ENCODE assay signal across 20 mouse cellular contexts in genomic region chr19:34778993-34779392, GRCm38 (mm10). TPM values are rescaled to one million over a fixed set of nuclear protein-coding genes. Genes with fewer than 3 reads are reported as not detected.
"Had no signal": no experiment of that assay in that cellular context is flagged by ENCODE, and none has a peak within 500 bp of the region (broad histone marks: within the 10 kb centered on the region; RNA-seq: fewer than 3 reads in every experiment).

No protein-coding gene starts in this region.

- DNase-seq: lung, adult 18-20 months; lung, embryonic 14.5 days; lung, postnatal 10 days; lung, postnatal 4 days; midbrain, embryonic 14.5 days; retina, postnatal 1 day; right cerebral cortex, adult 18-20 months; right cerebral cortex, postnatal 25 days; right cerebral cortex, postnatal 4 days; spleen, adult 18-20 months; thymus, adult 18-20 months; thymus, postnatal 14 days; thymus, postnatal 36 days had no signal

- ATAC-seq: midbrain, embryonic 16.5 days had no signal

- H3K36me3 ChIP-seq: midbrain, embryonic 10.5 days; midbrain, embryonic 12.5 days; neural tube, embryonic 13.5 days; neural tube, embryonic 15.5 days had no signal

- H3K27me3 ChIP-seq: midbrain, embryonic 12.5 days; neural tube, embryonic 13.5 days; neural tube, embryonic 15.5 days had no signal

- H3K9me3 ChIP-seq: midbrain, embryonic 10.5 days; midbrain, embryonic 12.5 days; neural tube, embryonic 13.5 days; neural tube, embryonic 15.5 days had no signal

- H3K27ac ChIP-seq: midbrain, embryonic 10.5 days; midbrain, embryonic 12.5 days; neural tube, embryonic 13.5 days; neural tube, embryonic 15.5 days had no signal

- H3K4me1 ChIP-seq: midbrain, embryonic 10.5 days; midbrain, embryonic 12.5 days; neural tube, embryonic 13.5 days; neural tube, embryonic 15.5 days had no signal

- H3K4me3 ChIP-seq: midbrain, embryonic 10.5 days; midbrain, embryonic 12.5 days; myocyte; neural tube, embryonic 13.5 days; neural tube, embryonic 15.5 days had no signal

RNA-seq across cellular contexts. Expression of gene Slc16a12, which starts 31.9 kb away (rescaled TPM):
- total RNA-seq: megakaryocyte-erythroid progenitor cell, adult 5-6 weeks had no signal
